Mouse (Mus musculus) c-Kit-positive CD71-positive TER-119-positive erythroid progenitor cells, embryonic 14.5 days (primary cell): ENCODE measurements around the gene Gm21985.
A peak's percentile ranks its signal among the peaks of the same experiment; 100 is the strongest.
"Not testable (repeated sequence)": the region's sequence is repeated elsewhere in the genome, so short reads cannot be mapped to it uniquely, and the experiment has no call there.

Source experiments
- DNase-seq: peaks from one replicate; pipeline ENCODE4 v3.0.0-alpha.2; 2013; ENCODE audit warnings: low spot score

Gm21985 gene

DNA sequence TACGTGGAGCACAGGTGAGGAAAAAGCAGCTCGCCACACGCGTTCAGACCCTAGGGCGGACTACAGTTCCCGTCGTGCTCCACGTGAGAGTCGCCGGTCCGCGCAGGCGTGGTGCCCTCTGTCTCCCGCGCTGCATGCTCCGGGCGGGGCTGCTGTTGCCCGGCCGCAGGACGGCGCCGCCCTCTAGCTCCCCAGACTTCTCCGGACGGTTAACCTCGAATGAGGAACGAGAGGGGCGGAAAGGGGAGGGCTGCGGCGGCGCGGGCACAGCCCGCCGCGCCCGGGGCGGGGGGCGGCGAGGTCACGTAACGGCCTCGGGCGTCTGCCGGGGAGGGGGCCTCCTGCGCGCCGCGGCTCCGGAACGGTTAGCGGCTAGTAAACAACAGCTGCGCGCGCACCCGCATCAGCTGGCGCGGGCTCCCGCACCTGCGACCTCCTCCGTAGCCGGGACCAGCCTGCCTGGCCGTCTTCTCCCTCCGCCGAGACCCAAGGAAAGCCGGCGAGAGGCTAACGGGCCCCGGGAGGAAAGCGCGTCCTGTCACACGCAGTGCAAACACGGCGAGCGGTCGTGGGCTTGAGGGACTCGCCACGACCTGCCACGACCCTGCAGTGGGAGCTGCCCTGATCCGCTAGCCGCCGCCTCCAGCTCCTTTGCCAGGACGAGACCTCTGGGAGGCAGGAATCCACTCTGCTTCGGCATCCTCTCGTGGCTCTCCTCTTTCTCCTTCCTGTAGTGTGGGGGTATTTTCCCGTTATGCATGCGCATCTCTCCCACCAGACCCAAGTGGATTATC, 469 bp upstream of the Gm21985 start, which contains the start of gene Slc12a6:
Gene Slc12a6, plus strand, starts transcription at position 378 of the 794 bp plus-strand sequence.
- peak; percentile 86 for DNase-seq

DNA sequence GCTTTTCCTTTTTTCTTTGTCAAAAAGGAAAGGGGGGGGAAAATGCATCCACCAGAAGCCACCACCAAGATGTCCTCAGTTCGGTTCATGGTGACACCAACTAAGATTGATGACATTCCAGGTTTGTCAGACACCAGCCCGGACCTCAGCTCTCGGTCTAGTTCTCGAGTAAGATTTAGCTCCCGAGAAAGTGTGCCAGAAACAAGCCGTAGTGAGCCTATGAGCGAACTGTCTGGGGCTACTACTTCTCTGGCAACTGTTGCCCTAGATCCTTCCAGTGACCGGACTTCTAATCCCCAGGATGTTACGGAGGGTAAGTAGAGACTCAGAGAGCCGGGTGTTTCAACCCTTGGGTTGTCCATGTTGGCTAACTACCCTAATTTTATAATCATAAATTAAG, 666 bp downstream of the Gm21985 start:
- no peak for DNase-seq

DNA sequence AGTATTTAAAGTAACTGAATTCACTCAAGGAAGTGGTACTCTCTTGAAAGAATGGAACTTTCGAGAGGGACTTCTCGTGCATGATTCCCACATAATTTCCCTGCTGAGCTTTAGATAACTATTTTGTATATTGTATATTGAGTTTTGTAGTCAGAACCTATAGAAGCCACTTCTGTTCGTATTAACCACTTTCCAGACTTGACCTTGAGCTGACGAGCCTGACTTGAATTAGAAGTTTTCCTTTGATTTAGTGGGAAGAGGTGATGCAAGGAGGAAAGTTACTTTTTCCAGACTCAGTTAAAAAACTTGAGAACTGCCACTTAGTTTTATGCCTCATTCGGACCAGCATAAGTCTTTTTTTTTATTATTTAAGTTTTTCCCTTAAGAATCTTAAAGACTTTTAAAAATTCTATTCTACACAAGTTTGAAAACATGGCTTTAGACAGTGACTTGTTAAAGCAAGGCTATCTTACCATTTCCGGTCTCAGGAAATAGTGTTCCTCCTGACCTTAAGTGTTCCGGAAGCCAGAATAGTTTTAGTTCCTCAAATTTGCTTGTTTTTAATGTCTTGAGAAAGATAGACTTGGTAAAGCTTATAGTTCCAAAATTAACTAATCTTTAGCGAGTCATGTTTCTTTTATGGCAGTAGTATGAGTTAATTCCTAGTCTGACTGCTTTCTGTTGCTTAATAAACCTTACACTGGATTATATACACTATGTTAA, 1.6 kb downstream of the Gm21985 start:
- no peak for DNase-seq

DNA sequence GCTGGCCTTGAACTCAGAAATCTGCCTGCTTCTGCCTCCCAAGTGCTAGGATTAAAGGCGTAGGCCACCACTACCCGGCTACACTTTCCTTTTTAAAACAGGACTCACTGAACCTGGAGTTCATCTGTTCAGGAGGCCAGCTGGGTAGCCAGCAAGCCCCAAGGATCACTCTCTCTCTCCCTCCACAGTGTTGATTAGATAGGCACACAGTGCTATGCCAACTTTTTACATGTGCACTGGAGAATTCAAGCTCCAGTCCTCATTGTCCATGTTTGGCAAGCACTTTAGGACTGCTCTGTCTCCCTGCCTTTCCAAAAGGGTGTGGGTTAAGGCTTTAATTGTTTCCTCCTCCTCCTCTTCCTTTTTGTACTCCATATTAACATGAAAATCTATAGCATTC, 3.9 kb downstream of the Gm21985 start:
- no peak for DNase-seq

DNA sequence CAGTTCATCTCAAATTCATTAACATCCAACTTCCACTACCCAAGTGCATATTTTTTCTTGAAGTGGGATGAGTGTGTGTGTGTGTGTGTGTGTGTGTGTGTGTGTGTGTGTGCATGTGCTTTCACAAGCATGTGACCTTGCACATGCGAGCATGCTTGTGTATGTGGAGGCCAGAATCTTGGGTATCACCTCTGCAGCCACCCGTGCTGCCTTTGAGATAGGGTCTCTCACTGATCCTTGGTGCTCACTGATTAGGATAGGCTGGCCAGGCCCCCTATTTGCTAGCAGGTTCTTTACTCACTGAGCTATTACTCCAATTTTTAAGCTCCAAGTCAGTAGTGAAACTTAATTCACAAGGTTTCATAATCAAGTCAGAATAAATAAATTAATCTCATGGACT, 6.8 kb downstream of the Gm21985 start:
- DNase-seq = no peak

DNA sequence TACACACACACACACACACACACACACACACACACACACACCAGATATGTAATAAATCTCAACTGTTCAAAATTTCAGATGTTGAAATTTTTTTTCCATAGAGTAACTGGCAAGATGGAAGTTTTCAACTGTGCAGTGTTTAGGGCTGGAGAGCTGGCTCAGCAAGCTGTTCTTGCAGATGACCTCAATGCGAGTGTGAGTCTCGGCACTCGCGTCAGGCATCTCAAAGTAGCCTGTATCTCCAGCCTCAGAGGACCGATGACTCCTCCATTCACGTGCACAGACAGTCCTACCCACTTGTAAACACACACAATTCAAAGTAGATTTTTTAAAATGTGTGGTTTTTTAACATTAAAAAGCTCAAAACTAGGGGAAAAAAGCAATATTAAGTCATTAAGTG, 7.4 kb downstream of the Gm21985 start:
- DNase-seq = no peak

DNA sequence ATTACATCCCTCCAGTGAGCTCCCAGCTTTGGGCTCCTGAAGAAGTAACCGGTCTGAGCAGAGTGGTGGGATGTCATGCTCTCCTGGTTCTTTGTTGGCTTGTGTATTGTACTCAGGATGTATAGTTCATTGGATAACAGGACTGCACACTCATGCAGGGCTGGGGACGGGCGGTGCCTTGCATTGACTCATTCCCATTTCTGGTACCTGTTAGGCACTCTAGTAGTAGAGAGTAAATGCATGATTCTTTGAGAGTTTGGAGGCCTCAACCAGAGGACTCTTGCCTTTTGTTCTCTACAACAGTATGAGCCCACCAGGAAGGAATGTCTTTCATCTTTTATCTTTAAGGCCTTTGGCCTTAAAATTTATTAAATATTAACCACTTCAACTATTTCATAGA, 10.8 kb downstream of the Gm21985 start:
- DNase-seq = no peak

DNA sequence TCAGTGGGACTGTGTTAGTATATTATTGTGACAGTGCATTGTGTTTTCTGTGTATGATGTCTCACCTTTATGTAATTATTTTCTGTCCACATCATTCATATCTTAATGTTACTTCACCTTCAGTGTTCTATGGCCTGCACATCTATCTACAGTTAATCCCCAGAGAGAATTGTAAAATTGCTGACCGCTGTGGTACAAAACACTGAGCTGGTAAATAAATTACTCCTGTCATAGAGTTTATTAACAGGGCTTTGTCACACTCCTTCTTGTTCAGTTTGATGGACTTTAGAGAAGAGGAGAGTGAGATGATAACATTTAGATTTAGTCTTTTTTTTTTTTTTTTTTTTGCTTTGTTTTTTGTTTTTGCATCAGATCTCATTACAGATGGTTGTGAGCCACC, 16.7 kb downstream of the Gm21985 start:
- no peak for DNase-seq

DNA sequence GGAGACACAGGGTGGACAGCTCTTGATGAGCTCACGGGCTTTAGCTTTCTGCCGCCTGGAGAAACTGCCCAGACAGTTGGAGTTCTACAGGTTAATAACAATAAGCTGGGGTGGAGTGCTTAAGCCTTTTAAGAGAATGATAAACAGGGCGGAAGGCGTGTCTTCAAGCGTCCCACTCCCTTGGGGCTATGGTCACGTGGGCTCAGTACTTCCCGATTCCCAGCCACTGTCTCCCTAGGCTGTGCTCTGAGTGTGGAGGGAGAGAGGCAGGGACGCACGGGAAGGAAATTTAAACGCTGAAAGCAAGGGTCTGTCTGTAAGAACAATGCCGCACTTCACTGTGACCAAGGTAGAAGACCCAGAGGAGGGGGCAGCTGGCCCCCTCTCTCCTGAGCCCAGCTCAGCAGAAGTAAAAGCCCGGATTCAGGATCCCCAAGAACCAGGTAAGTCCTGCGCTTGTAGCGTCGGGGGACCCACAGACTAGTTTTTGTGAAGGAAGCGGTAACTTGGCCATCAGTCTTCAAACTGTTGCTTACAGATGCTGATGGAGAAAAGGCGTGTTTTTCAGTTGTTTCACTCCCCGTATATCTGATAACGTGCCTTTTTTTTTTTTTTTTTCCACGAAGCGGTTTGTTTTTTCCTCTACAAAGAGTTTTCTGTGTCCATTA, 18.4 kb downstream of the Gm21985 start:
- peak; percentile 63 for DNase-seq

DNA sequence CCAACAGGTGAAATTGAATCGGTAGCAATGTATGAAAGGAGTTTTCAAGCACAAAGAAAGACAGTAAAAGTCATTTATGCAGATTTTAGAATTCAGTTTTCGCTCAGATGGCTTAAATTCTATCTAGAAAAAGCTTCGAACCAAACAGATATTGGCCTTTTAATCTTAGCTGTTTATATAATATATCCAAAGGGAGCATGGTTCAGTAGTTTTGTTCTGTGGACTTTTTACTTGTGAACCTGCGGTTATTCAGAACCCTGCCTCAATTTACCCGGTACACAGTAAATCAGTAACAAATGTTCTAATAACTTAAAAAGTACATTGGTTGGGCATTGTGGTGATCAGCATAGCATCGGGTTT, 18.9 kb downstream of the Gm21985 start:
- DNase-seq = no peak

DNA sequence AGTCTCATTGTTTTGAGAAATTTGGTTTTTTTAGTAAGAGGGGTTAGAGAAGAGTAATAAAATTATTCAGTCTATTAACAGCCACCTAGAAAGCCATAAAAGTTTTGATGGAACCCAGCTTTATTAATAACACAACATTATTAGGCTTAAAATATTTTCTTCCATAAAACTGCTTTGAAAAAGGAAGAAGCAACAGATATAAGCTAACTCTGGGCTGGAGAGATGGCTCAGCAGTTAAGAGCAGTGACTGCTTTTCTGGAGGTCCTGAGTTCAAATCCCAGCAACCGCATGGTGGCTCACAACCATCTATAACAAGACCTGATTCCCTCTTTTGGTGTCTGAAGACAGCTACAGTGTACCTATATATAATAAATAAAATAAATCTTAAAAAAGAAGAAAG, 19.9 kb downstream of the Gm21985 start:
- DNase-seq = not testable (repeated sequence)

DNA sequence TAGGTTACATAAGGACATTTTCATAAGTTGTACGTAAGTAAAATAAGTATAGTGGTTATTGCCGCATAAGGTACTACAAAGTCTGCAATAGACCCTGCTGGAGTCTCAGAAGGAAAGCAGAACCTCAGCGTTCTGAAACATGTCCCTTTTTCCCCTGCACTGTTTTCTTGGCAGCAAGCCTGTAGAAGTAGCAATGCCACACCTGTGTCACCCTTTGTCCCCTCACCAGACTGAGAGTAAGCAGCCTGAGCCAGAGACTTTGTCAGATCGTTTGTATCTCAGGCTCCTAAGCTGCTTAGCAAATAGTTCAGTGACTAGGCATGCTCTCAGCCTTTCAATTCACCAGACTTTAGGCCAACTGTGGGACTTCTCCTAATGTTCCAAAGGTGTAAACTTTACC, 20.9 kb downstream of the Gm21985 start:
- DNase-seq = no peak

DNA sequence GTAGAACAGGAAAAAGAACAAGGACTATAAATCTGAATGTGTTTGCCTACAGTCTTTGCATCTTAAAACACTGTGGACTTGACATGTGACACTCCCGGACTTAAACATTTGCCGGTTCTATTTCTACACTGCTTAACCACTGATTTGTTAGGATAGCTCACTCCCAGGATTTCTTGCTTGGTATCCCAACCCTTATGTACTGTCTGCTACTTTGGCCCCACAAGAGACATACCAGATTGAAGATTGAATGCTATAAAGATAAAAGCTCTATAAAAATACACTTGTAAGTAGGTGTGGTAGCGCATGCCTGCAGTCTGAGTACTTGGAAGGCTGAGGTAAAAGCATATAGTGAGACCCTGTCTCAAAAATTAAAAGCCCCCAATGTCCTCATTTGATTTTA, 23.4 kb downstream of the Gm21985 start:
- DNase-seq = no peak

DNA sequence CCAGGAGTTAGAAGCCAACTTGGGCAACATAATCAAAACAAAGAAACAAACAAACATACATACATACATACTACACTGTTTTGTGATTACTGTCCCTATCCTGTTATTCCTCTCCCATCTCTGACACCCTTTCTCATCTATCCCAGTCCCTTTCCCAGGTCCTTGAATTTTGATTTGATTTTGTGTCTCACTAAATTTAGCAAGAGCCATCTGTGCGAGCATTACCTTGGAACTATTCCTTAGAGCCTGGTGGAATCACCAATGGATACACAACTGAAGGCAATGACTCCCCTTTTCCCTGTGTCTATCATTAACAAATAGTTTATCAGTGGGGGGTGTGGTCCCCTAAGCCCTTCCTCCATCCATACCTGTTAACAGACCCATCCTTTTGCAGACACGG, 26.7 kb downstream of the Gm21985 start:
- DNase-seq = no peak

DNA sequence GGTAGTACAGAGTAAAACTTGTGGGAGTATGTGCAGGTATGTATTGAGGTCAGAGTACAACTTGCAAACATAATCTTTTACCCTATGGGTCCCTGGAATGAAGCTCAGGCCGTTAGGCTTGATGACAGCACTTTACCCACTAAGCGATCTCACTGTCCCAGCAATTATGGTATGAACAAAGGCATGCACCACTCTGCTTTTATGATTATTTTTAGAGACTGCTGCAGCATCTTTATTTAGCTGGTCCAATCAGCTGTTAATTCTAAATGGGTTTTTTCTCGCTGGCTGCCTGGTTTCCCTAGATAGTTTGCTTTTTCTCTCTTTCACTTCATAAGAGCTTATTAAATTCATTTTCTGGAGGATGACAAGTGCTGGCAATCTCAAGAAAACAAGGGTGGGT, 30.1 kb downstream of the Gm21985 start:
- no peak for DNase-seq

DNA sequence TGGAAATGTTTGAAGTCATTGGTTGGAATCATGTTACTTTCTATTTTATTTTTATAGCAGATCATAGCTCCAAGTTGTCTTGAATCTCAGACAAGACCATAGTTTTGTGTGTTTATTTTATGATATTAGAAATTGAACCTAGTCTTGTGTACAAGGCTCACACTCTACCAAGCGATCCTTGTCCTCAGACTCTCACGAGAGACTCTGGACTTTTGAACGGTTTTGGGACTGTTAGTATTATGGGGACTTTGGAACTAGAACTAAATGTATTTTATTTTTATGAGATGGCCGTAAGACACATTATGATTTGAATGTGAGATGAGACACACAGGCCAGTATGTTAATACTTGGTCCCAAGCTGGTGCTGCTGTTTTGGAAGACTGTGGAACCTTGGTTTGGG, 32.1 kb downstream of the Gm21985 start:
- no peak for DNase-seq

DNA sequence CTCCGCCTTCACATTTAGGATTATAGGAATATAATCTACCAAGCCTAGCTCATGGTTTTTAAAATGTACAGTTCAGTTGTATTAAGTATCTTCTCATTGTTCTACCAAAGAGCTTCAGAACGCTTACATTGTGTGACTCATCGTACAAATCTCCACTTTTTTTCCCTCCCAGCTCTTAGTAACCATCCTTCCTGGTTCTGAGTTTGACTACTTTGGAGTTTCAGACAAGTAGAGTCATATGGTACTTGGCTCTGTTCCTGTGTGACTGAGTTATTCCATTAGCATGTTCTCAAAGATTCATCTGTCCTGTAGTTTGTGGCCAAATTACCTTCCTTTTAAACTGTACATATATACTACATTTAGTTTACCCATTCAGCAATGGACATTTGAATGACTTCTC, 42.6 kb downstream of the Gm21985 start:
- DNase-seq = no peak

DNA sequence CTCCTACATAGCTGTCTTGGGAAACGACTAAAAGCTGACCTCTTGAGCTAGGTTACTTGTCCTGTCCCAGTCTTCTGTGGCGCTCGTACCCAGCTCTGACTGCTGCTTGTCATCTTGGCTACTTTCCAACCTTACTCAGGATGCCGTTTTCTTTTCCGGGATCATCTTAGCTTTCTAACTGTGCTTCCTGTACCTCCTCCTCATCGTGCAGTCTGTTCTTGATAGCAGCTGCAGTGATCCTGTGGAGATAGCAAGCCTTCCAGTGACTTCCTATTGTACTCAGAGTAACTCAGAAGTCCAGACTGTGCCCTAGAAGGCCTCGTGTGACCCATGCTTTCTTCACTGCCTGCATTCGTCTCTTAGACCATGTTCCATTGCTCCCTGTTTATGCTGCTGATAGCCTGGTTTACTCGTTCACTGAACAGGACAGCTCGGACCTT, 43.1 kb downstream of the Gm21985 start:
- DNase-seq = no peak

DNA sequence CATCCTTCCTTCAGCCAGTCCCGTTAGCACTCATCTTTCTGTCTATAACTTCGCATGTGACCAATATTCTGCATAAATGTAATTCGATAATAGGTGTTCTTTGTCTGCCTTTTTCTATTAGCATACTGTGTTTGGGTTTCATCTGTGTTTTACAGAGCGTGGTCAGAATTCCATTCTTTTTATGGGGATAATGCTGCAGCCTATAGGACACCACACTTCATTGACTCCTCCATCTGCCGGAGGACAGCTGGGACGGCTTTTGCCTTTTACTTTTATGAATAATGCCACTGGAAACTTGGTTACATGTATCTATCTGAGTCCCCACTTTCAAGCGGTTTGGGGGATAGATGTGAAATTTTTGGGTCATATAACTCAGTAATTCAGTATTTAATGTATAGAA, 49.5 kb downstream of the Gm21985 start:
- no peak for DNase-seq

DNA sequence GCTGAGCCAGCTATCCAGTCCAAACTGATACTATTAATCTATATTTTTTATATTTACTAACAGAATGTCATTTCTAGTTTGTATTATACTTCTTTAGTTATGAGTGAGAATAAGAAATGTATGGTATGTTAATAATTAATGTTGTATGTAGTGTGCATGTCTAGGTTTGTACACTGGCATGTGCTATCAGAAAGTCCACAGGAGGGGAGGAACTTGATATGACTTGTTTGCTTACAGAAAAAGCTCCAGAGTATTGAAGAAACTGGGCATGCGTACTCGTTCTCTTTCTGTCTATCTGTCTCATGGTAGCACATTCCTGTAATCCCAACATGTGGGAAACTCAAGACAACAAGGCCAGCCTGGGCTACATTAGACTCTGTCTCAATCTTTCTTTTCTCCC, 52.1 kb downstream of the Gm21985 start:
- DNase-seq = no peak

DNA sequence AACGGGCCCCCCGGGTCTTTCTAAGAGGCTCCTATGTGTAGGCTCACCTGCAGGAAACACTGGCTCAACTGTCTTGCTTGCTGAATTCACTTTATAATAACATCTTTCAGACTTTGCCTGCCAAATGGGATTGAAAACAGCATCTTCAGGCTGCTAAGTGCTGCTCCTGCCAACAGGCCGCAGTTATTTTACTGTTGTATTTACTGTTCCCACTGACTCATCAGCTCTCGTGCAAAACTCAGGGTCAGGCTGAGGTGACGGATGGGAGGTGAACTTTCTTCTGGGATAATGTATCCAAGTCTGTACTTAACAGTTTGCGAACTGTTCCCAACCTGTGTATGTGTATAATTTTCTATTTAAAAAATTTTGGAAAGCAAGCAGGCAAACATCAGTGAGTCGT, 52.8 kb downstream of the Gm21985 start:
- DNase-seq = no peak

DNA sequence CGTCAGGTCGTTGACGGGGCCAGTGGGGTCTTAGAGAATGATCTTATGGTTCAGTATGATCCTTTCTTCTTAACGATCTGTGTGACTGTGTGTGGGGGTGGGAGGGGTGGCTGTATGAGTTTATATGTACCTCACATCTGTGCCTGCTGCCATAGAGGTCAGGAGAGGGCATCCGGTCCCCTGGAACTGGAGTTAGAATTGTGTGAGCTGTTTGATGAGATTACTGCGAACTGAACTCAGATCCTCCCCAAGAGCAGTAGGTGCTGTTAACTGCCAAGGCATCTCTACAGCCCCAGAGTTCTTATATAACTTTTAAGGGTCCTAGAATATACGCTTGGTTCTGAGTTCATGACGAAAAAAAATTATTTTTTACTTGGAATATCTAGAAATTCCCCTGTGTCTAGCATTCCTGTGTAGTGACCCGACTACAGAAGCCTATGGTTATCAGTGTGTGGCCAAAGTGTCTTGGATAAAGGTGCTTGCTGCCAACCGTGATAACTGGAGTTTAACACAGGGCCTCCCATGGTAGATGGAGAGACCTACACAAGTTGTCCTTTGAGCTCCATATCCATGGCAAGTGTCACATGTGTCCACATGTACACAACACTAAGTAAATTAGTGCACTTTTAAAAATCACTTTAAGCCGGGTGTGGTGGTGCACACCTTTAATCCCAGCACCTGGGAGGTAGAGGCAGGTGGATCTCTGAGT, 62.1 kb downstream of the Gm21985 start:
- peak; percentile 75 for DNase-seq
